Mouse (Mus musculus): ENCODE measurements around the gene Med31.
"Not testable (repeated sequence)": the region's sequence is repeated elsewhere in the genome, so short reads cannot be mapped to it uniquely, and the experiment has no call there.

Gene Med31

GRCm38 (mm10) chr11:72196506-72196905 is 18.9 kb downstream of the Med31 start:
- no peak for DNase-seq

- no peak for DNase-seq
These were observed 21.1 kb downstream of the Med31 start for GRCm38 (mm10) chr11:72194259-72194658.

GRCm38 (mm10) chr11:72190857-72191256 is 24.5 kb downstream of the Med31 start:
- DNase-seq = no peak

- no peak for DNase-seq
These were observed 31.1 kb downstream of the Med31 start for GRCm38 (mm10) chr11:72184252-72184651.

GRCm38 (mm10) chr11:72181136-72181535 is 34.3 kb downstream of the Med31 start:
- DNase-seq = no peak

- no peak for DNase-seq
These were observed 34.8 kb downstream of the Med31 start for GRCm38 (mm10) chr11:72180556-72180955.

- no peak for DNase-seq
These were observed 38.8 kb downstream of the Med31 start for GRCm38 (mm10) chr11:72176553-72176952.

- DNase-seq = no peak
These were observed 39.4 kb downstream of the Med31 start for GRCm38 (mm10) chr11:72175966-72176365.

- no peak for DNase-seq
These were observed 40.7 kb downstream of the Med31 start for GRCm38 (mm10) chr11:72174721-72175120.

GRCm38 (mm10) chr11:72173506-72173905 is 41.9 kb downstream of the Med31 start:
- DNase-seq = no peak

- DNase-seq = not testable (repeated sequence)
These were observed 43.5 kb downstream of the Med31 start for GRCm38 (mm10) chr11:72171906-72172305.

- no peak for DNase-seq
These were observed 45.5 kb downstream of the Med31 start for GRCm38 (mm10) chr11:72169871-72170270.

- no peak for DNase-seq
These were observed 52.2 kb downstream of the Med31 start for GRCm38 (mm10) chr11:72163198-72163597.
